Mouse (Mus musculus): Measurements from ENCODE around the gene Rpusd1. TPM values are rescaled to one million over a fixed set of nuclear protein-coding genes. Genes with fewer than 3 reads are reported as not detected.

The Rpusd1 gene
- polyA plus RNA-seq, 1 experiment from 2014 or later: 20.4 TPM

- H3K9ac ChIP-seq (ENCODE audit: low read length): no peak overlapping the region
- no peak overlapping the region for H3K27ac ChIP-seq (ENCODE audit: low read depth, low read length)
- no peaks in the 10 kb centered on the region for H3K27me3 ChIP-seq (ENCODE audit: control insufficient read depth, insufficient read depth, low read length)
- no peak overlapping the region for H3K4me3 ChIP-seq (ENCODE audit: low read depth, low read length)
- H3K4me2 ChIP-seq (ENCODE audit: low read depth, low read length, severe bottlenecking): no peak overlapping the region
- no peaks in the 10 kb centered on the region for H3K9me3 ChIP-seq (ENCODE audit: control insufficient read depth, low read length)
- 84% methylated on average over 9 of the region's 9 CpGs for WGBS
- no peaks in the 10 kb centered on the region for H3K4me1 ChIP-seq (replicated peaks; ENCODE audit: control insufficient read depth, insufficient read depth, low read length)
- DNase-seq (ENCODE audit: low spot score) (no peak), ATAC-seq (replicated peaks; ENCODE audit: low FRiP score) (no peak)
- no peaks in the 10 kb centered on the region for H3K36me3 ChIP-seq (ENCODE audit: control insufficient read depth, insufficient read depth, low read length)
These were observed 29.1 kb downstream of the Rpusd1 start for GRCm38 (mm10) chr17:25756378-25757242.

GRCm38 (mm10) chr17:25757691-25758090 is 30.2 kb downstream of the Rpusd1 start:
- no peaks in the 10 kb centered on the region for H3K9me3 ChIP-seq (ENCODE audit: control insufficient read depth, low read length)
- WGBS: 75% methylated on average over 3 of the region's 3 CpGs
- no peak for DNase-seq (ENCODE audit: low spot score)
- no peak overlapping the region for H3K9ac ChIP-seq (ENCODE audit: low read length)
- H3K4me3 ChIP-seq (ENCODE audit: low read depth, low read length): no peak overlapping the region
- H3K4me2 ChIP-seq (ENCODE audit: low read depth, low read length, severe bottlenecking): no peak overlapping the region
- ATAC-seq (replicated peaks; ENCODE audit: low FRiP score): no peak
- no peak overlapping the region for H3K27ac ChIP-seq (ENCODE audit: low read depth, low read length)
- H3K27me3 ChIP-seq (ENCODE audit: control insufficient read depth, insufficient read depth, low read length): no peaks in the 10 kb centered on the region
- no peaks in the 10 kb centered on the region for H3K36me3 ChIP-seq (ENCODE audit: control insufficient read depth, insufficient read depth, low read length)
- H3K4me1 ChIP-seq (replicated peaks; ENCODE audit: control insufficient read depth, insufficient read depth, low read length): no peaks in the 10 kb centered on the region

GRCm38 (mm10) chr17:25760148-25760547 is 32.7 kb downstream of the Rpusd1 start:
- ATAC-seq (replicated peaks; ENCODE audit: low FRiP score) (no peak), DNase-seq (ENCODE audit: low spot score) (no peak)
- Histone ChIP-seq H3K4me3 (ENCODE audit: low read depth, low read length) (no peak overlapping the region), H3K4me1 (replicated peaks; ENCODE audit: control insufficient read depth, insufficient read depth, low read length) (no peaks in the 10 kb centered on the region), H3K27ac (ENCODE audit: low read depth, low read length) (no peak overlapping the region), H3K9me3 (ENCODE audit: control insufficient read depth, low read length) (no peaks in the 10 kb centered on the region), H3K4me2 (ENCODE audit: low read depth, low read length, severe bottlenecking) (no peak overlapping the region), H3K9ac (ENCODE audit: low read length) (no peak overlapping the region), H3K36me3 (ENCODE audit: control insufficient read depth, insufficient read depth, low read length) (no peaks in the 10 kb centered on the region), H3K27me3 (ENCODE audit: control insufficient read depth, insufficient read depth, low read length) (no peaks in the 10 kb centered on the region)
- 79% methylated on average over 8 of the region's 8 CpGs for WGBS

GRCm38 (mm10) chr17:25761561-25761970 is 34.1 kb downstream of the Rpusd1 start:
- DNase-seq (ENCODE audit: low spot score): no peak

GRCm38 (mm10) chr17:25762591-25762990 is 35.1 kb downstream of the Rpusd1 start:
- Histone ChIP-seq H3K9ac (ENCODE audit: low read length) (no peak overlapping the region), H3K4me1 (replicated peaks; ENCODE audit: control insufficient read depth, insufficient read depth, low read length) (0 out of 2 replicates have a peak, but pooled peaks cover 2% of the 10 kb centered on the region), H3K27ac (ENCODE audit: low read depth, low read length) (no peak overlapping the region), H3K4me3 (ENCODE audit: low read depth, low read length) (no peak overlapping the region), H3K36me3 (ENCODE audit: control insufficient read depth, insufficient read depth, low read length) (no peaks in the 10 kb centered on the region), H3K4me2 (ENCODE audit: low read depth, low read length, severe bottlenecking) (no peak overlapping the region), H3K9me3 (ENCODE audit: control insufficient read depth, low read length) (no peaks in the 10 kb centered on the region), H3K27me3 (ENCODE audit: control insufficient read depth, insufficient read depth, low read length) (0 out of 2 replicates have a peak, but pooled peaks cover 2% of the 10 kb centered on the region)
- ATAC-seq (replicated peaks; ENCODE audit: low FRiP score) (no peak), DNase-seq (ENCODE audit: low spot score) (no peak)
- WGBS: 45% methylated on average over 3 of the region's 3 CpGs

More at GRCm38 (mm10) chr17:25761561-25761970, 34.1 kb downstream of the Rpusd1 start:
- Histone ChIP-seq H3K4me3 (ENCODE audit: low read depth, low read length) (no peak overlapping the region), H3K9me3 (ENCODE audit: control insufficient read depth, low read length) (no peaks in the 10 kb centered on the region), H3K36me3 (ENCODE audit: control insufficient read depth, insufficient read depth, low read length) (no peaks in the 10 kb centered on the region), H3K4me2 (ENCODE audit: low read depth, low read length, severe bottlenecking) (no peak overlapping the region), H3K4me1 (replicated peaks; ENCODE audit: control insufficient read depth, insufficient read depth, low read length) (0 out of 2 replicates have a peak, but pooled peaks cover 2% of the 10 kb centered on the region), H3K9ac (ENCODE audit: low read length) (no peak overlapping the region), H3K27me3 (ENCODE audit: control insufficient read depth, insufficient read depth, low read length) (no peaks in the 10 kb centered on the region), H3K27ac (ENCODE audit: low read depth, low read length) (no peak overlapping the region)
- 66% methylated on average over 4 of the region's 4 CpGs for WGBS
- no peak for ATAC-seq (replicated peaks; ENCODE audit: low FRiP score)

GRCm38 (mm10) chr17:25765886-25766285 is 38.4 kb downstream of the Rpusd1 start:
- Histone ChIP-seq H3K4me2 (ENCODE audit: low read depth, low read length, severe bottlenecking) (no peak overlapping the region), H3K27ac (ENCODE audit: low read depth, low read length) (no peak overlapping the region), H3K9ac (ENCODE audit: low read length) (no peak overlapping the region), H3K36me3 (ENCODE audit: control insufficient read depth, insufficient read depth, low read length) (no peaks in the 10 kb centered on the region), H3K27me3 (ENCODE audit: control insufficient read depth, insufficient read depth, low read length) (peaks cover 4% of the 10 kb centered on the region; the same call in 1 of the 2 replicates), H3K4me1 (replicated peaks; ENCODE audit: control insufficient read depth, insufficient read depth, low read length) (0 out of 2 replicates have a peak, but pooled peaks cover 2% of the 10 kb centered on the region), H3K9me3 (ENCODE audit: control insufficient read depth, low read length) (no peaks in the 10 kb centered on the region), H3K4me3 (ENCODE audit: low read depth, low read length) (no peak overlapping the region)
- peak; percentile 85 for DNase-seq (ENCODE audit: low spot score)
- WGBS: 22% methylated on average over 5 of the region's 5 CpGs
- peak; percentile 83 for ATAC-seq (replicated peaks; ENCODE audit: low FRiP score)

- Histone ChIP-seq H3K4me1 (replicated peaks; ENCODE audit: control insufficient read depth, insufficient read depth, low read length) (peaks cover 5% of the 10 kb centered on the region; the same call in 1 of the 2 replicates), H3K4me3 (ENCODE audit: low read depth, low read length) (no peak overlapping the region), H3K27me3 (ENCODE audit: control insufficient read depth, insufficient read depth, low read length) (peaks cover 4% of the 10 kb centered on the region; the same call in 1 of the 2 replicates), H3K9me3 (ENCODE audit: control insufficient read depth, low read length) (no peaks in the 10 kb centered on the region), H3K9ac (ENCODE audit: low read length) (no peak overlapping the region), H3K36me3 (ENCODE audit: control insufficient read depth, insufficient read depth, low read length) (no peaks in the 10 kb centered on the region), H3K4me2 (ENCODE audit: low read depth, low read length, severe bottlenecking) (no peak overlapping the region), H3K27ac (ENCODE audit: low read depth, low read length) (no peak overlapping the region)
- ATAC-seq (replicated peaks; ENCODE audit: low FRiP score): no peak
- no peak for DNase-seq (ENCODE audit: low spot score)
- 55% methylated on average over 9 of the region's 9 CpGs for WGBS
These were observed 41.9 kb downstream of the Rpusd1 start for GRCm38 (mm10) chr17:25769331-25769730.

- Histone ChIP-seq H3K36me3 (ENCODE audit: control insufficient read depth, insufficient read depth, low read length) (no peaks in the 10 kb centered on the region), H3K4me2 (ENCODE audit: low read depth, low read length, severe bottlenecking) (peak within 1 kb of the TSS; percentile 89), H3K9ac (ENCODE audit: low read length) (peak within 1 kb of the TSS; percentile 81), H3K27me3 (ENCODE audit: control insufficient read depth, insufficient read depth, low read length) (no peaks in the 10 kb centered on the region), H3K27ac (ENCODE audit: low read depth, low read length) (no peak within 1 kb of the TSS), H3K9me3 (ENCODE audit: control insufficient read depth, low read length) (no peaks in the 10 kb centered on the region), H3K4me1 (replicated peaks; ENCODE audit: control insufficient read depth, insufficient read depth, low read length) (peaks cover 7% of the 10 kb centered on the region; the same call in 1 of the 2 replicates), H3K4me3 (ENCODE audit: low read depth, low read length) (peak within 1 kb of the TSS; percentile 66)
- DNase-seq (ENCODE audit: low spot score) (peak; percentile 100), ATAC-seq (replicated peaks; ENCODE audit: low FRiP score) (peak; percentile 79)
- WGBS: under 1% methylated on average over 37 of the region's 37 CpGs
These were observed 46.2 kb downstream of the Rpusd1 start, which contains the start of gene Narfl for GRCm38 (mm10) chr17:25773549-25774120. Gene Narfl (plus strand): TSS chr17:25773776.
